Mouse (Mus musculus): ENCODE measurements around the gene Olfr724.
"Not testable (repeated sequence)": the region's sequence is repeated elsewhere in the genome, so short reads cannot be mapped to it uniquely, and the experiment has no call there.

Gene Olfr724

DNA sequence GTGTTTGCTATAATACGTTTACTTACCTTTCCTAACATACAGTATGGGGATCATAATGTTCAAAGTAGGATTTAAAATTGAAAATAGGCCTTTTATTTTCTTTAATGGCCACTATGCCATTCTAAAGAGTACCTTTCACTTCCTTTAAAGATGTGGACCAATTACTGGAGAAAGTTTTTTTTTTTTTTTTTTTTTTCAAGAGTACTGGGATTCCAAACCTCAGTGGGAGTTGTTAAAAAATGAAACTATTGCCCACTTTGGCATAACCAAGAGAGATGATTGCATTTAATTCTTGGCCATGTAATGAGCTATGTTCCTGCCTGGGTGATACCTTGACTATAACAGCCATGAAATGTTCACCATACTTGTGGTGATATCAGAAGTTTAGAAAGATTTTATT, at the start of gene Olfr724:
Olfr724 (minus strand) TSS at position 101 of the 400 bp plus-strand sequence.
- not testable (repeated sequence) for DNase-seq (ENCODE audit: low spot score)

DNA sequence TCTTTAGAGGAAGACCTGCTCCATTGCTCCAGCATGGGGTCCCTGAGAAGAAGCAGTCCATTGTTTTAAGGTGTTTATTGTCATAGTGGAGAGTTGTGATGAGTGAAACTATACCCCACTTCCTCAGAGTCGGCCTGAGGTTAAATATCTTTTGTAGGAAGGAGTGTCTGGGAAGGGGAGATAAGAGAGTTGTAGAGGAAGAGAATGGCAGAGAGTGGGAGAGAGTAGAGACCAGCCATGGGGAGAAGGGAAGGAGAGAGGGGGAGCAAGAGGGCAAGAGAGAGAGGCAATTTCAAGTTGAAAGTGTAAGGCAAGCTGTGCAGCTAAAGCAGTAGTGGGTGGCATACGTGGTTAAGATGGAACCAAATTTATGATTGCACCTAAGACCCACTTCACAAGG, 7.2 kb downstream of the Olfr724 start:
- no peak for DNase-seq (ENCODE audit: low spot score)

DNA sequence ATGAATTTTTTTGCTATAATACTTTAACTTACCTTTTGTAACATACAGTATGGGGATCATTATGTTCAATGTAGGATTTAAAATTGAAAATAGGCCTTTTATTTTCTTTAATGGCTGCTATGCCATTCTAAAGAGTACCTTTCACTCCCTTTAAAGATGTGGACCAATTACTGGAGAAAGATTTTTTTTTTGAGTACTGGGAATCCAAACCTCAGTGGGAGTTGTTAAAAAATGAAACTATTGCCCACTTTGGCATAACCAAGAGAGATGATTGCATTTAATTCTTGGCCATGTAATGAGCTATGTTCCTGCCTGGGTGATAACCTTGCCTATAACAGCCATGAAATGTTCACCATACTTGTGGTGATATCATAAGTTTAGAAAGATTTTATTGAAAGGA, 31.4 kb downstream of the Olfr724 start, which contains the start of gene Olfr723:
Olfr723 (minus strand) TSS at position 101 of the 400 bp plus-strand sequence.
- not testable (repeated sequence) for DNase-seq (ENCODE audit: low spot score)

Data from ovary, adult 18-20 months (tissue).